Mouse (Mus musculus): ENCODE measurements around the gene Vsx2. TPM values are rescaled to one million over a fixed set of nuclear protein-coding genes. Genes with fewer than 3 reads are reported as not detected.

The Vsx2 gene
- polyA plus RNA-seq, 1 experiment from 2014 or later: 4.8 TPM

- Histone ChIP-seq H3K4me3 (replicated peaks; ENCODE audit: low read length) (no peak overlapping the region), H3K27me3 (ENCODE audit: control insufficient read depth, insufficient read depth, low read length) (0 out of 2 replicates have a peak, but pooled peaks cover 3% of the 10 kb centered on the region), H3K9me3 (ENCODE audit: control insufficient read depth, low read length) (no peaks in the 10 kb centered on the region), H3K4me2 (replicated peaks) (no peak overlapping the region), H3K4me1 (replicated peaks; ENCODE audit: control insufficient read depth, insufficient read depth, low read length) (no peaks in the 10 kb centered on the region), H3K27ac (no peak overlapping the region), H3K36me3 (replicated peaks; ENCODE audit: control insufficient read depth, insufficient read depth) (0 out of 2 replicates have a peak, but pooled peaks cover 6% of the 10 kb centered on the region), H3K9ac (no peak overlapping the region)
- 0 out of 2 replicates have a peak, but pooled peaks have one; percentile 46 for ATAC-seq (ENCODE audit: low FRiP score)
- no peak for DNase-seq (ENCODE audit: low spot score)
- 16% methylated on average over 8 of the region's 8 CpGs for WGBS
Observed at GRCm38 (mm10) chr12:84598324-84598723, 28.8 kb downstream of the Vsx2 start.

- DNase-seq (ENCODE audit: low spot score) (no peak), ATAC-seq (ENCODE audit: low FRiP score) (no peak)
- WGBS: 89% methylated on average over 7 of the region's 7 CpGs
- no peak overlapping the region for H3K9ac ChIP-seq
- H3K4me1 ChIP-seq (replicated peaks; ENCODE audit: control insufficient read depth, insufficient read depth, low read length): no peaks in the 10 kb centered on the region
- peaks cover 8% of the 10 kb centered on the region; the same call in 1 of the 2 replicates for H3K36me3 ChIP-seq (replicated peaks; ENCODE audit: control insufficient read depth, insufficient read depth)
- no peak overlapping the region for H3K27ac ChIP-seq
- no peaks in the 10 kb centered on the region for H3K9me3 ChIP-seq (ENCODE audit: control insufficient read depth, low read length)
- H3K27me3 ChIP-seq (ENCODE audit: control insufficient read depth, insufficient read depth, low read length): no peaks in the 10 kb centered on the region
- no peak overlapping the region for H3K4me2 ChIP-seq (replicated peaks)
- H3K4me3 ChIP-seq (replicated peaks; ENCODE audit: low read length): no peak overlapping the region
Observed at GRCm38 (mm10) chr12:84604001-84604400, 34.4 kb downstream of the Vsx2 start.

GRCm38 (mm10) chr12:84605860-84606259, 36.3 kb downstream of the Vsx2 start:
- peaks cover 8% of the 10 kb centered on the region; the same call in 1 of the 2 replicates for H3K36me3 ChIP-seq (replicated peaks; ENCODE audit: control insufficient read depth, insufficient read depth)
- H3K4me3 ChIP-seq (replicated peaks; ENCODE audit: low read length): no peak overlapping the region
- no peak overlapping the region for H3K9ac ChIP-seq
- H3K9me3 ChIP-seq (ENCODE audit: control insufficient read depth, low read length): no peaks in the 10 kb centered on the region
- H3K27ac ChIP-seq: no peak overlapping the region
- WGBS: 78% methylated on average over 7 of the region's 7 CpGs
- DNase-seq (ENCODE audit: low spot score) (no peak), ATAC-seq (ENCODE audit: low FRiP score) (no peak)
- H3K4me2 ChIP-seq (replicated peaks): no peak overlapping the region
- H3K27me3 ChIP-seq (ENCODE audit: control insufficient read depth, insufficient read depth, low read length): no peaks in the 10 kb centered on the region
- H3K4me1 ChIP-seq (replicated peaks; ENCODE audit: control insufficient read depth, insufficient read depth, low read length): no peaks in the 10 kb centered on the region

- no peak overlapping the region for H3K4me2 ChIP-seq (replicated peaks)
- H3K36me3 ChIP-seq (replicated peaks; ENCODE audit: control insufficient read depth, insufficient read depth): peaks cover 2% of the 10 kb centered on the region; the same call in 1 of the 2 replicates
- H3K9ac ChIP-seq: no peak overlapping the region
- 86% methylated on average over 10 of the region's 10 CpGs for WGBS
- no peaks in the 10 kb centered on the region for H3K27me3 ChIP-seq (ENCODE audit: control insufficient read depth, insufficient read depth, low read length)
- DNase-seq (ENCODE audit: low spot score): no peak
- ATAC-seq (ENCODE audit: low FRiP score): no peak
- H3K4me1 ChIP-seq (replicated peaks; ENCODE audit: control insufficient read depth, insufficient read depth, low read length): no peaks in the 10 kb centered on the region
- H3K4me3 ChIP-seq (replicated peaks; ENCODE audit: low read length): no peak overlapping the region
- no peaks in the 10 kb centered on the region for H3K9me3 ChIP-seq (ENCODE audit: control insufficient read depth, low read length)
- H3K27ac ChIP-seq: no peak overlapping the region
Observed at GRCm38 (mm10) chr12:84611718-84612117, 42.2 kb downstream of the Vsx2 start.

GRCm38 (mm10) chr12:84612518-84612917, 43.0 kb downstream of the Vsx2 start:
- Histone ChIP-seq H3K4me2 (replicated peaks) (no peak overlapping the region), H3K9me3 (ENCODE audit: control insufficient read depth, low read length) (no peaks in the 10 kb centered on the region), H3K27me3 (ENCODE audit: control insufficient read depth, insufficient read depth, low read length) (no peaks in the 10 kb centered on the region), H3K4me3 (replicated peaks; ENCODE audit: low read length) (no peak overlapping the region), H3K27ac (no peak overlapping the region), H3K36me3 (replicated peaks; ENCODE audit: control insufficient read depth, insufficient read depth) (no peaks in the 10 kb centered on the region; the same call in 1 of the 2 replicates), H3K9ac (no peak overlapping the region), H3K4me1 (replicated peaks; ENCODE audit: control insufficient read depth, insufficient read depth, low read length) (no peaks in the 10 kb centered on the region)
- WGBS: 72% methylated on average over 8 of the region's 8 CpGs
- ATAC-seq (ENCODE audit: low FRiP score) (no peak), DNase-seq (ENCODE audit: low spot score) (no peak)

DNA sequence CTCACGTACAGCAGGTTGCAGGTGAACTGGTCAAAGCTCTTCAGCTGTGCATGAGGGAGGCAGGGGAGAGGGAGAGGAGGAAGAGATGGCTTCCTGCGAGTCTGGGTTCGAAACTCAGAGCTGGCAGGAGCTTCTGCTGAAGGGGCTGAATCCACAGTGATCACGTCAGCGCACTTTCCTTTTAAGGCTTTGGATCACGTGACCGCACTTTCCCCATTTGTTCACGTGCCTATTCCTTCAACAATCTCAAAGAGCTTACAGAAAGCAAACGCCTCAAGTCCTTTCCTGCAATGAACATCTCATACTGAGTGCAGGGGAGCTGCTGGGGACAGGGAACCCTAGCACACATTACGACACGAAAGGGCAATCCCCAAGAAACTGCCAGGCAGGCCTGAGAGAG, 44.4 kb downstream of the Vsx2 start:
- no peak overlapping the region for H3K9ac ChIP-seq
- no peaks in the 10 kb centered on the region; the same call in 1 of the 2 replicates for H3K36me3 ChIP-seq (replicated peaks; ENCODE audit: control insufficient read depth, insufficient read depth)
- 90% methylated on average over 11 of the region's 11 CpGs for WGBS
- no peaks in the 10 kb centered on the region for H3K9me3 ChIP-seq (ENCODE audit: control insufficient read depth, low read length)
- H3K4me3 ChIP-seq (replicated peaks; ENCODE audit: low read length): no peak overlapping the region
- DNase-seq (ENCODE audit: low spot score): no peak
- H3K27me3 ChIP-seq (ENCODE audit: control insufficient read depth, insufficient read depth, low read length): no peaks in the 10 kb centered on the region
- ATAC-seq (ENCODE audit: low FRiP score): no peak
- H3K4me2 ChIP-seq (replicated peaks): no peak overlapping the region
- no peak overlapping the region for H3K27ac ChIP-seq
- H3K4me1 ChIP-seq (replicated peaks; ENCODE audit: control insufficient read depth, insufficient read depth, low read length): 0 out of 2 replicates have a peak, but pooled peaks cover 2% of the 10 kb centered on the region

GRCm38 (mm10) chr12:84614524-84614923, 45.0 kb downstream of the Vsx2 start:
- no peak overlapping the region for H3K4me2 ChIP-seq (replicated peaks)
- H3K27me3 ChIP-seq (ENCODE audit: control insufficient read depth, insufficient read depth, low read length): no peaks in the 10 kb centered on the region
- DNase-seq (ENCODE audit: low spot score) (no peak), ATAC-seq (ENCODE audit: low FRiP score) (no peak)
- H3K27ac ChIP-seq: no peak overlapping the region
- no peaks in the 10 kb centered on the region for H3K9me3 ChIP-seq (ENCODE audit: control insufficient read depth, low read length)
- H3K9ac ChIP-seq: no peak overlapping the region
- no peak overlapping the region for H3K4me3 ChIP-seq (replicated peaks; ENCODE audit: low read length)
- 83% methylated on average over 7 of the region's 7 CpGs for WGBS
- H3K4me1 ChIP-seq (replicated peaks; ENCODE audit: control insufficient read depth, insufficient read depth, low read length): 0 out of 2 replicates have a peak, but pooled peaks cover 2% of the 10 kb centered on the region
- no peaks in the 10 kb centered on the region for H3K36me3 ChIP-seq (replicated peaks; ENCODE audit: control insufficient read depth, insufficient read depth)

DNA sequence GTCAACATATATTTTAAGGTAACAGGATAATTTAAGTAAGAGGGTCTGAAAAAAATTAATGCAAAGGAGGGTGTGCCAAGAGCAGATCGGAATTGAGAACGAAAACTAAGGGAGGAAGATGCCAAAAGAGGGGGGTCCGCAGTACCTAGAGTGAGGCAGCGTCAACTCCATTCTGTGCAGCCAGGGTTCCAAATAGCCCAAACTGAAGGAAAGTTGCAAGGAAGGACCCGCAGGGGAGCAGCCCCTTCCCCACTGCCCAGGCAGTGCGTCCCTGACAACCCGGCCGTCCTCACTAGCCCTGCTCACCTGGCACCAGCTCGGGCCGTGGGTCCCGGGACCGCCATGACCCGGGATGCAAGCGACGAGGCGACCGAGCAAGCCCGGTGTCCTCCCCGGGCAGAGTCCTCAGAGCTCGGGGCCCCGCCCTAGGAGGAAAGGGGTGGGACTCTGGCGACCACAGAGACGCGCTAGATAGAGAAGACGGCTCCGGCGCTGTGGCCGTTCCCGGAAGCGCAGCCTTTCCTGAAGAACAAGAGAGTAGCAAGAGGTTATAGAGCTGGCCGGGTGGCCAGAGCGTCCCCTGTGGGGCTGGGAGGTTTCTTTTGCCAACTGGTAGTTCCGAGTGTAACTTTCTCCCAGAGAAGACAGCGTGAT, 47.5 kb downstream of the Vsx2 start, which contains the start of gene Abcd4:
Gene Abcd4 (minus strand): TSS at position 437 of the 654 bp plus-strand sequence.
- Histone ChIP-seq H3K4me1 (replicated peaks; ENCODE audit: control insufficient read depth, insufficient read depth, low read length) (0 out of 2 replicates have a peak, but pooled peaks cover 2% of the 10 kb centered on the region), H3K9me3 (ENCODE audit: control insufficient read depth, low read length) (no peaks in the 10 kb centered on the region), H3K4me2 (replicated peaks) (peak within 1 kb of the TSS; percentile 65), H3K36me3 (replicated peaks; ENCODE audit: control insufficient read depth, insufficient read depth) (no peaks in the 10 kb centered on the region), H3K4me3 (replicated peaks; ENCODE audit: low read length) (peak within 1 kb of the TSS; percentile 66), H3K27ac (no peak within 1 kb of the TSS), H3K27me3 (ENCODE audit: control insufficient read depth, insufficient read depth, low read length) (no peaks in the 10 kb centered on the region), H3K9ac (peak within 1 kb of the TSS; percentile 76)
- DNase-seq (ENCODE audit: low spot score) (peak; percentile 82), ATAC-seq (ENCODE audit: low FRiP score) (peak; percentile 98)
- under 1% methylated on average over 34 of the region's 34 CpGs for WGBS

DNA sequence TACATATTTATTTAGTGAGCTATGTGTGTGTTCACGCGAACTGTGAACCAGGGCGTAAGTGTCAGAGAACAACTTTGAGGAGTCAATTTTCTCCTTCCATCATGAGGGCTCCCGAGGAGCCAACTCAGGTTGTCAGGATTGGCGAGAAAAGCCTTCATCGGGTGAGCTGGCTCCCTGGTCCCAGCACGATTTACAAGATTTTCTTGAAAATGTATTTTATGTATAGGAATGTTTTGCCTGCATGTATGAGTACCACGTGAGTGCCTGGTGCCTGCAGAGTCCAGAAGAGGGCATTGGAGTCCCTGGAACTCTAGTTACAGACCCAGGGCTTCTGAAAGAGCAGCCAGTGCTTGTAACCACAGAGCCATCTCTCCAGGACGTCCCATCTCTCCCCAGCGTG, 48.1 kb downstream of the Vsx2 start:
- Histone ChIP-seq H3K4me2 (replicated peaks) (peak overlapping the region; percentile 65), H3K4me1 (replicated peaks; ENCODE audit: control insufficient read depth, insufficient read depth, low read length) (0 out of 2 replicates have a peak, but pooled peaks cover 2% of the 10 kb centered on the region), H3K27ac (no peak overlapping the region), H3K9ac (peak overlapping the region; percentile 41), H3K9me3 (ENCODE audit: control insufficient read depth, low read length) (no peaks in the 10 kb centered on the region), H3K36me3 (replicated peaks; ENCODE audit: control insufficient read depth, insufficient read depth) (no peaks in the 10 kb centered on the region), H3K4me3 (replicated peaks; ENCODE audit: low read length) (peak overlapping the region; percentile 66), H3K27me3 (ENCODE audit: control insufficient read depth, insufficient read depth, low read length) (no peaks in the 10 kb centered on the region)
- peak; percentile 49; the same call in 1 of the 2 replicates for ATAC-seq (ENCODE audit: low FRiP score)
- 6% methylated on average over 10 of the region's 10 CpGs for WGBS
- no peak for DNase-seq (ENCODE audit: low spot score)

Data from hindbrain, embryonic 14.5 days (tissue).